Mouse (Mus musculus): ENCODE measurements around the gene Klhl31. TPM values are rescaled to one million over a fixed set of nuclear protein-coding genes. Genes with fewer than 3 reads are reported as not detected.

The Klhl31 gene
- total RNA-seq, 2 experiments from 2014 or later, result 0.05 TPM; not detected in 1

- no peak overlapping the region for H3K4me3 ChIP-seq
Measured at GRCm38 (mm10) chr9:77610811-77611210, 25.5 kb upstream of the Klhl31 start.

GRCm38 (mm10) chr9:77612349-77612748, 24.0 kb upstream of the Klhl31 start:
- H3K4me3 ChIP-seq, result no peak overlapping the region
- TF ChIP-seq CTCF (conservative IDR thresholded peaks at IDR 0.05), result no peak
- no peak overlapping the region for H3K27ac ChIP-seq
- no peak for DNase-seq (ENCODE audit: low spot score in 2 of 2)

More at GRCm38 (mm10) chr9:77610811-77611210, 25.5 kb upstream of the Klhl31 start:
- no peak for DNase-seq (ENCODE audit: low spot score in 2 of 2)
- TF ChIP-seq CTCF (conservative IDR thresholded peaks at IDR 0.05), result peak; percentile 79
- H3K27ac ChIP-seq, result no peak overlapping the region

GRCm38 (mm10) chr9:77615868-77616267, 20.4 kb upstream of the Klhl31 start:
- Histone ChIP-seq H3K27ac (no peak overlapping the region), H3K4me3 (no peak overlapping the region)
- TF ChIP-seq CTCF (conservative IDR thresholded peaks at IDR 0.05), result no peak
- DNase-seq (ENCODE audit: low spot score in 2 of 2), result no peak

GRCm38 (mm10) chr9:77616796-77617195, 19.5 kb upstream of the Klhl31 start:
- no peak overlapping the region for H3K4me3 ChIP-seq

GRCm38 (mm10) chr9:77617751-77618150, 18.5 kb upstream of the Klhl31 start:
- Histone ChIP-seq H3K27ac (no peak overlapping the region), H3K4me3 (no peak overlapping the region)
- no peak for TF ChIP-seq CTCF (conservative IDR thresholded peaks at IDR 0.05)
- DNase-seq (ENCODE audit: low spot score in 2 of 2), result no peak

More at GRCm38 (mm10) chr9:77616796-77617195, 19.5 kb upstream of the Klhl31 start:
- TF ChIP-seq CTCF (conservative IDR thresholded peaks at IDR 0.05), result no peak
- no peak for DNase-seq (ENCODE audit: low spot score in 2 of 2)
- no peak overlapping the region for H3K27ac ChIP-seq

- Histone ChIP-seq H3K27ac (no peak overlapping the region), H3K4me3 (no peak overlapping the region)
- TF ChIP-seq CTCF (conservative IDR thresholded peaks at IDR 0.05), result no peak
- DNase-seq (ENCODE audit: low spot score in 2 of 2), result no peak
Measured at GRCm38 (mm10) chr9:77618392-77618791, 17.9 kb upstream of the Klhl31 start.

GRCm38 (mm10) chr9:77620077-77620476, 16.2 kb upstream of the Klhl31 start:
- Histone ChIP-seq H3K27ac (no peak overlapping the region), H3K4me3 (no peak overlapping the region)
- TF ChIP-seq CTCF (conservative IDR thresholded peaks at IDR 0.05), result no peak
- no peak for DNase-seq (ENCODE audit: low spot score in 2 of 2)

GRCm38 (mm10) chr9:77620482-77620881, 15.8 kb upstream of the Klhl31 start:
- DNase-seq (ENCODE audit: low spot score in 2 of 2), result peak; percentile 9 to 30
- no peak for TF ChIP-seq CTCF (conservative IDR thresholded peaks at IDR 0.05)
- H3K27ac ChIP-seq, result no peak overlapping the region
- H3K4me3 ChIP-seq, result no peak overlapping the region

- peak in 1 of 2 experiments; percentile 1 for DNase-seq (ENCODE audit: low spot score in 2 of 2)
- no peak overlapping the region for H3K4me3 ChIP-seq
- no peak overlapping the region for H3K27ac ChIP-seq
- no peak for TF ChIP-seq CTCF (conservative IDR thresholded peaks at IDR 0.05)
Measured at GRCm38 (mm10) chr9:77622874-77623273, 13.4 kb upstream of the Klhl31 start.

GRCm38 (mm10) chr9:77623318-77624050, 12.8 kb upstream of the Klhl31 start:
- DNase-seq (ENCODE audit: low spot score in 2 of 2), result no peak
- Histone ChIP-seq H3K4me3 (no peak overlapping the region), H3K27ac (no peak overlapping the region)
- no peak for TF ChIP-seq CTCF (conservative IDR thresholded peaks at IDR 0.05)

- DNase-seq (ENCODE audit: low spot score in 2 of 2), result no peak
- no peak overlapping the region for H3K4me3 ChIP-seq
- H3K27ac ChIP-seq, result no peak overlapping the region
- no peak for TF ChIP-seq CTCF (conservative IDR thresholded peaks at IDR 0.05)
Measured at GRCm38 (mm10) chr9:77624171-77624570, 12.1 kb upstream of the Klhl31 start.

- no peak for TF ChIP-seq CTCF (conservative IDR thresholded peaks at IDR 0.05)
- Histone ChIP-seq H3K27ac (no peak overlapping the region), H3K4me3 (no peak overlapping the region)
- no peak for DNase-seq (ENCODE audit: low spot score in 2 of 2)
Measured at GRCm38 (mm10) chr9:77628676-77629075, 7.6 kb upstream of the Klhl31 start.

- no peak for DNase-seq (ENCODE audit: low spot score in 2 of 2)
- Histone ChIP-seq H3K4me3 (no peak overlapping the region), H3K27ac (no peak overlapping the region)
- TF ChIP-seq CTCF (conservative IDR thresholded peaks at IDR 0.05), result no peak
Measured at GRCm38 (mm10) chr9:77629708-77630107, 6.6 kb upstream of the Klhl31 start.

- TF ChIP-seq CTCF (conservative IDR thresholded peaks at IDR 0.05), result no peak
- no peak overlapping the region for H3K4me3 ChIP-seq
- H3K27ac ChIP-seq, result no peak overlapping the region
- no peak for DNase-seq (ENCODE audit: low spot score in 2 of 2)
Measured at GRCm38 (mm10) chr9:77630764-77631163, 5.5 kb upstream of the Klhl31 start.
